Mouse (Mus musculus) neural tube, embryonic 10.5 days (tissue): ENCODE results near the gene Cdhr5.
"Not testable (repeated sequence)": the region's sequence is repeated elsewhere in the genome, so short reads cannot be mapped to it uniquely, and the experiment has no call there.

Experiments used
- DNase-seq: peaks from one replicate; pipeline ENCODE4 v3.0.0-alpha.2; 2017; ENCODE audit warnings: low spot score; ENCODE audit errors: extremely low spot score

Cdhr5 gene

DNA sequence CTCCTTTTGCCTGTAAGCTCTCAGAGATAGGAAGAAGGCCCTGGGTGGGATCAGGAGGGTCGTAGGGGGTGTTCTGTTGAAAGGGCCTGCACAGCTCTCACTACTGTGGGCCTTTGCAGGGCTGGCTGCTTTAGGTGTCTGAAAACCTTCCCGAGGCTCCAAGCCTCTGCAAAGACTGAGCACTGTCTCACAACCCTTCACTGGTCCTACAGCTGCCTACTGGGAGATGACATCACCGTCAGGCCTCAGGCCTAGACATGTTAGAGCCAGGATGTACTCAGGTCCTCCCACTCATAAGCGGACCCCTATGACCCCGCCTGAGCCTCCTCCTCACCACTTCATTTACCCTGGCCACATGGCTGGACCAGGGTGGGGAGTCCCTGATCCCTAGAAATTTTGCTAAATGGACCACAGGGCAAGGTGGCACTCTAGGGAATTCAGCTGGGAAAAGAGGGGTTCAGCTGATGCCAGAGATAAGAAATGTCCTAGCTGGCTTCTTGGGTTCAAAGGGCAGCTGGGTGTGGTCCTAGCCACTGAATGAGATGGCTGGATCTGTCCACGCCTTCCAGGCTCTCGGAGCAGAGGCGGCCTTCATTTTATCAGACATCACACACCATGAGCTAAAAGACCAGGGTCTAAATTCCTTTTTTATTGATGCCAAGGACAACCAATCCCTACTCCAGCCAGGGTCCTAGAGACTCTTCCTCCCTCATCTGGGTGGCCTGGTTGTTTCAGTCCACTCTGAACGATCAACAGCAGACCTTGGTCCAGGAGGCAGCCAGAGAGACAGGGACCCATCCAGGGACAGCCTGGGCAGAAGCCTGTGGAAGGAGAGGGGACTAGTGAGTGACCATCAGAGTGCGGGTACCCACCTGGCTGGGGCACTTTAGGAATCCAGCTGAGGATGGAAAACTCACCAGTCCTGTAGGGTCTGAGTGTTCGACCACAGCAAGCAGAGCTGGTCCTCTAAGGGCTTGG is 1.4 kb upstream of the Cdhr5 start:
- no peak for DNase-seq

DNA sequence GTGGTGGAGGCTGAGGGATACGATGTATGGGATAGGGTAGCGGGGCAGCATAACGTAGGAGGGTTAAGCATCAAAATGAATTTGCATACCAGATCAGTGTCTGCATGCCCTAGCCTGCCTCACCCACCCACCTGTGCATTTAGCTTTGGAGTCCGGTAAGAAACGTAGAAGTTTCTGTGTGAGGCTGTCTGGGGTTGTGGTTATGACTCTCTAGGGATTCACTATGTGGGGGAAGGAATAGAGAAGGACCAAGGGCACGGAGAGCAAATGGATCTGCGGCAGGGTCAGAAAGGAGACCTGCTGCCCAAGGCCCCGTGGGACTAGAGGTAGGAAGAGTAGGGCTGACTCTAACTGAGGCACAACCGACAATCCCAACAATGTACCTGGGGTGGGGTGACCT is 1.2 kb downstream of the Cdhr5 start:
- no peak for DNase-seq

GRCm38 (mm10) chr7:141270631-141271030 is 6.0 kb downstream of the Cdhr5 start:
- DNase-seq = no peak

- DNase-seq = no peak
Observed at GRCm38 (mm10) chr7:141269273-141269545, 7.4 kb downstream of the Cdhr5 start.

DNA sequence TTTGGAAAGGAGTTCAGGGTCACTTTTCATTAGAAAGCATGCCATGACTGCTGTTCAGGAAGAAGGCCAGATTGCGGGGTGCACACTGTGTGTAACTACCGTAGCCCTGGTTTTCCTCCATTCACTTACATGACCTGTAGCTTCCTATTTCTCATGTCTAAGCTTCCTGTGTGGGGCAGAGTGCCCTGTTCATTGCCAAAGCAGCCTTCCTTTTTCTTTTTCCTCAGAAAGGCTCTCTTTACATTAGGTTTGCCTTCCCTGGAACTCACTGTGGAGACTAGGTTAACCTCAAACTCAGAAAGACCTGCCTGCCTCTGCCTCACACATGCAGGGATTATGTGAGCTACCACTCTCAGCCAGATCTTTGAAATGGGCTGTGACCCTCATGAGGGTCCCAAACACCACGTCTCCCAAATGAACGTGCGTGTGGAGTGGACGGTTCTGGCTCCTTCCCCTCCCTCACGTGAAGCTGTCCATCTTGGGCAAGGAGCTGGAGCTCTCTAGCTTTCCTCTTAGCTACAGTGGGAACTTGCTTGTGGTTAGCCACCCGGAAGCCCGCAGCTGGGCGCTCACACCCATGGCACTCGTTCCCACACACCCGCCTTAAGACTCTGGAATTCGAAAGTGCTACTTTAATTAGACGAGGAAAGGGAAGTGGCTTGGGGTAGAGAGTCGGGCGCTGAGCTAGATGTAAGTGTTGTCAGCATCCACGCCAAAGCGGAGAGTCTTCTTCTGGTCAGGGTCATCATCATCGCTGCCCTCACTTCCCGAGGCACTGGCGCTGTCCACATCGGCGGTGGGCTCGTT is 7.9 kb downstream of the Cdhr5 start:
- no peak for DNase-seq

DNA sequence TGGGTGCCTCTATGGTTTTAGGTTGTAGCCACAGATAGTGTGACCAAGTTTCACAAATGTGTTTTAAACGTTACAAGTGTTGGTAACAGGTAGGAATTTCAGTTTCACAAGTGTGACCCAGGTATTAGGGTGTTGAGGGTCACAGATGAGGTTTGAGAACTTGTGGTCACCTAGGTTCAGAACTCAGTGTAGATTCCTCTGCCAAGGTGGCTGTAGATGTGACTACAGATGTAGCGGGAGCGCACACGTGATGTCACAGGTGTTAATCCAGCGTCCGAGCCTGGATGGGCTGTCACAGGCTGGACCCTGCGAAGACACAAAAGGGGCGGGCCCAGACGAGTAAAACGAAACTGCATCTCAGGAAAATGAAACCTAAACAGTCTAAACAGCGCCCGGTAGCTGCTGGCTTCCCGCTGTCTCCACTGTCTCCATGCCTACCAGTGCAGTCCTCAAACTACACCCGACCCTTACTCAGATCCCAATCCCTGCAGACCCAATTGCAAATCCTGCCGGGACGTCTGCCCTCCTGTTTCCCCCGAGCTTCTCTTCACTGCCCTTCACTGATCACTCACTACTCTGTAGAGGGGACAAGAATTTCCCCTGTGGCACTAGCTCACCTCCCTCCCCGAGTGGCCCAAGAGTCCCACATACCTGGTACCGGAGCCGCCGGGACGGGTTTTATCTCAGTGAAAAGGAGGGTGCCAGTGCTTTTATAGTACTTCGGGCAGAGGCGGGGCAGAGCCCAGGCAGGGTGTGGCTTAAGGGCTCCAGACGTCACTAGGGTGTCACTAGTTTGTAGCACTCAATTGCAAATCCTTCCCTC is 10.6 kb downstream of the Cdhr5 start, which contains the start of gene Irf7:
Irf7 (minus strand) TSS at position 743 of the 823 bp plus-strand sequence.
- DNase-seq = peak; percentile 29

DNA sequence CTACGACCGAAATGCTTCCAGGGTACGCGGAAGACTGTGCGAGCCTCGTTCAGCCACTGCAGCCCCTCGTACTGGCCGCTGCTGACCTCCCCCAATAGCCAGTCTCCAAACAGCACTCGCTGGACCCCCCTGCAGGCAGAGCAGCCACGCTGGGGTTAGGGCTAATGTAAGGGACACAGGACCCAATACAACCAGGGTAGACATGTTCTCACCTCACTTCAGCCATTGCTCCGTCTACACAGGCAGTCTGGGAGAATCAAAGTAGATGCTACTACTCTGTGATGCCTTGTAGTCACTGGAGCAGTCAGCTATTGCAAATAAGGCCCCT is 11.2 kb downstream of the Cdhr5 start:
- DNase-seq = peak; percentile 25

DNA sequence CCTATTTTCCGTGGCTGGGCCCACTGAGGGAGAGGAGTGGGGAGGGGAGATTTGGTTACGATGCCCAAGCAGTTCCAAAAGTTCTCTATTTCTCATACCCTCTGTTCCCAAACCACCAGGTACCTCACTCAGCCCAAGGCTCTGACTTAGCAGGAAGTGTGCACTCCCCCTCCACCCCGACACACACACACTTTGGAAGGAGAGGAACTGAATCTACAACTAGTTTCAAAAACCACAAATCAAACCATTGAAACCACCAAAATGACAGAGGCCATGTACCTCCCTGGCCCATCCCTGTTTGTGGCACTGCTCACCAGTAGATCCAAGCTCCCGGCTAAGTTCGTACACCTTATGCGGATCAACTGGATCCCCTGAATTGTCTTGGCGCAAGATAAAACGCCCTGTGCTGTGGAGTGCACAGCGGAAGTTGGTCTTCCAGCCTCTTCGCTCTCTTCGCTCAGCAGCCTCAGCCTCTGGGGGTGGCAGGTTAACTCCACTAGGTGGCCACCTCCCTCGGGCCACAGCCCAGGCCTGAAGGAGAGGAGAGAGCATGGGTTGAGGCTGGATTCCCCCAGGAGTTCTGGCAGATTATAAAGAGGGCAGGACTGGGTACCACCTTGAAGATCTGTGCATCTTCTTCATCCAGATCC is 11.7 kb downstream of the Cdhr5 start:
- DNase-seq = peak; percentile 39

DNA sequence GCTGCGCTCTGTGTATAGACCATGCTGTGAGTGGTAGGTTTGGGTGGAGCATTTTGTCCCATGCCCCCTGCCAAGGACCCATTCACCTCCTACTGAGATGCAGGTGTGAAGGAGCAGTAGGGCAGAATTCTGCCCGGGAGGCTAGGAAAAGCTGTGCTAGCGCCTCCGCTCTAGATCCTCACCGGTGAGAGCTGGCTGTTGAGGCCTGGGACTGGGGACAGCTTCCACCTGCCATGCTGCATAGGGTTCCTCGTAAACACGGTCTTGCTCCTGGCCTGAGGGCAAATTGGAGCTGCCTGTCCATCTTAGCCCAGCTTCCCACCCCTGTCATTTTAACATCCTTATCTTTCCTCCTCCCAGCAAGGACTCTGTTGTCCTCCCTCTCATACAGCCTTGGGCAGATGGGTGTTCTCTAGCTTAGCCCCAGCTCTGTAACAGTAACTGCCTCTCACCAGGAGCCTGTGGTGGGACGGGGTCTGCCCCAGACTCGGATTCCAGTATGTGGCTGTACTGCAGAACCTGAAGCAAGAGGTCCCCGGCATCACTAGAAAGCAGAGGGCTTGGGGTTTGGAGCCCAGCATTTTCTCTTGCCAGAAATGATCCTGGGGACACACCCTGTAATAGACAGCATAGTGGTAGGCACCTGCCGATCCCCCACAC is 12.4 kb downstream of the Cdhr5 start:
- no peak for DNase-seq

DNA sequence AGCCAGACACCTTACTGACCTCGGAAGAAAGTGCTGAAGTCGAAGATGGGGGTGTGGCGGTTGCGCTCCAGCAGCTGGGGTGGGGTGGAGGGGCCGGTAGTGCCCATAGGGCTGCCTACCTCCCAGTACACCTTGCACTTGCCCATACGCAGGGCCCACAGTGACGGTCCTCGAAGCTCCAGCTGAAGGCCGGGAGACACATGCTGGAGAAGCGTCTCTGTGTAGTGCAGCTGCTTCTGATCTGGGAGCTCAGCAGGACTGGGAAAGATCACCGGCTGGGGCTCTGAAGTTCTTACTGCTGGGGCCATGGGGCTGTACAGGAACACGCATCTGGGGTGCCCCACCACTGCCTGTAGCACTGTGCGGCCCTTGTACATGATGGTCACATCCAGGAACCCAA is 12.9 kb downstream of the Cdhr5 start:
- DNase-seq = no peak

DNA sequence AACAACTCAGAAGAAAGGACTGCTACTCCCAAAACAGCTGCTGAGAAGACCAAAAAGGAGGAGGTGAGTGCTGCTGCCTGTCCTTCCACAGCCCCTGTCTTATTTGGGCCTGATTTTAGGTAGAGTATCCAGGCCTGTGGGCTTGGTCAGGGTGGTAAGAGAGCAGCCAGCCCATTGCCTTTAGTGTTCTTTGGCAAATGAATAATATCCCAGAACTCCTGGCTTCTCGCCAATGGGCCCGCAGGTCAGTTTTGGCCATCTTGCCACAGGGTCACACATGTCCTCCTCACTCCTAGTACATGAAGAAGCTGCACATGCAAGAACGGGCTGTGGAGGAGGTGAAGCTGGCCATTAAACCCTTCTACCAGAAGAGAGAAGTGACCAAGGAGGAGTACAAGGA is 15.1 kb downstream of the Cdhr5 start:
- DNase-seq = no peak

GRCm38 (mm10) chr7:141256159-141256558 is 20.4 kb downstream of the Cdhr5 start:
- DNase-seq = no peak

- DNase-seq = not testable (repeated sequence)
Observed at GRCm38 (mm10) chr7:141250486-141250885, 26.1 kb downstream of the Cdhr5 start.

GRCm38 (mm10) chr7:141231551-141231950 is 45.0 kb downstream of the Cdhr5 start:
- DNase-seq = no peak

GRCm38 (mm10) chr7:141231111-141231510 is 45.5 kb downstream of the Cdhr5 start:
- DNase-seq = no peak

GRCm38 (mm10) chr7:141230570-141230969 is 46.0 kb downstream of the Cdhr5 start:
- DNase-seq = no peak

DNA sequence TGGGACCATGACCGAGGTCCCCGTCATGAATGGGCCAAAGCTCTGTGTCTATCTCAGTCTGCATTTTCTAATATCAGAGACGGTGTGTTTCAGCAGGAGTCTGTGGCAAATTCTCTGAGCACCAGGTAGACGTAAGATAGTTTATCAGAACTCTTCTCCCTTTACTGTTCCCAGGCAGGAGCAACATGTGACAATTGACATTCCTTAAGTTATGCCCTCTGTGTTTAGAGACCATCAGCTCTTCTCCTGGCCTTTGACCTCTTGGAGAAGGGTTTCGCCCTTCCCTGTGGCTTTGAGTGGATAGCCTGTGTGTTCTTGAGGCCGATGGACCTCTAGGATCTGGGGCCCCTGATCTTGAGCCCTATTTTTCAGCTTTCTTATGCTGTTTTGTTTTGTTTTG is 46.9 kb downstream of the Cdhr5 start:
- no peak for DNase-seq

DNA sequence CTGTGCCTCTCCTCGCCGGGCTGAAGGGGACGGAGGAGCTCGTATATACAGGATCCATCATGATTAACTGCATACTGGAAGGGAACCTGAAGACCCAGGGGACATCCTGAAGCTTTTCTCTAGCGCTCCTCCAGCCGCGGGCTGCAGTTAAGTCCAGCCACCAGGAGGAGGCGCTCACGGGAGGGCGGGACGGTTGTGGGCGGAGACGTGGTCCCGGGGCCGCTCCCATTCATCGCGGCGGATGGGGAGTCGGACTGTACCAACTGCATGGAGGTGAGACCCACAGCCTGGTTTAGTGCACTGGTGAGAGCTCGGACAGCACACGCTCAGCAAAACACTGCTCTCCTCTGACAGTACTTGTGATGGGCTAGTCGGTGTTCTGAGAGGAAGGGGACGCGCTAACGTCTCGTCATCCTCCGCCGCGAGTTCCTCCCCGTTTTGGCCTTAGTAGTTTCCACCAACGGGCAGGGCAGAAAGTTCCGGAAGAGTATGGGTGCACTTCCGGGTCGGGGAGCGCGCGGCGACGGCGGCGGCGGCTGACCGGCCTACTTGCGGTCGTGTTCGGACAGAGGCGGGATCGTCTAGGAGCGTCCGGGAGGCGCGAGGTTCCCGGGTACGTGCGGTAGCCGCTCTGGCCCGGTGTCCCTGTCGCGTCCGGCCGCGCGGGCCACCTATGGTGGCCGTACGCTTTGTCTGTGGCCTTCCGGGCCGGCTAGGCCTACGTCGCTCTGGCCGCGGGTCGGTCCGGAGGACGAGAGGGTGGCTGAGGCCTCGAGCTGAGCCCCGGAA is 48.1 kb downstream of the Cdhr5 start, which contains the start of gene Phrf1:
Phrf1 (plus strand) TSS at position 506 of the 789 bp plus-strand sequence.
- peak; percentile 97 for DNase-seq

- no peak for DNase-seq
Observed at GRCm38 (mm10) chr7:141227796-141228195, 48.8 kb downstream of the Cdhr5 start.

DNA sequence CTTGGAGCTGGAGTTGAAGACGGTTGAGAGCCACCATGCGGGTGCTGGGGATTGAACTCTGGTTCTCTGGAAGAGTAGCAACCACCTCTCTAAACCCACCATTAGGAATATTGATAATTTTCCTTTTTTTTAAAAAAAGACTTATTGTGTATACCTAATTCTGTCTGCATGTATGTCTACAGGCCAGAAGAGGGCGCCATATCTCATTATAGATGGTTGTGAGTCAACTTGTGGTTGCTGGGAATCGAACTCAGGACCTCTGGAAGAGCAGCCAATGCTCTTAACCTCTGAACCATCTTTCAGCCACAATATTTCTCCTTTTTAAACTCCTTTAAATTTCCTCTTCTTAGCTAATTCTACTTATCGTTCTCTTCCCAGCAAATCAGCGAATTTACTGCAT is 50.1 kb downstream of the Cdhr5 start:
- no peak for DNase-seq
